Mouse (Mus musculus): ENCODE data around the gene Rubcnl.

The Rubcnl gene

GRCm38 (mm10) chr14:75068430-75069112 is 52.7 kb downstream of the Rubcnl start:
- DNase-seq (ENCODE audit: extremely low read depth, insufficient read length, low spot score), result no peak

- DNase-seq (ENCODE audit: extremely low read depth, insufficient read length, low spot score), result no peak
These were observed 53.6 kb downstream of the Rubcnl start for GRCm38 (mm10) chr14:75069356-75069979.

- no peak for DNase-seq (ENCODE audit: extremely low read depth, insufficient read length, low spot score)
These were observed 55.3 kb downstream of the Rubcnl start for GRCm38 (mm10) chr14:75071091-75071490.

- no peak for DNase-seq (ENCODE audit: extremely low read depth, insufficient read length, low spot score)
These were observed 59.7 kb downstream of the Rubcnl start for GRCm38 (mm10) chr14:75075299-75076180.

GRCm38 (mm10) chr14:75077946-75078345 is 62.1 kb downstream of the Rubcnl start:
- DNase-seq (ENCODE audit: extremely low read depth, insufficient read length, low spot score), result no peak

Data from 3134 (cell line).